Mouse (Mus musculus): ENCODE measurements around the gene Cbfa2t2. TPM values are rescaled to one million over a fixed set of nuclear protein-coding genes. Genes with fewer than 3 reads are reported as not detected.

Gene Cbfa2t2
- polyA plus RNA-seq, 1 experiment = 12.6 TPM

DNA sequence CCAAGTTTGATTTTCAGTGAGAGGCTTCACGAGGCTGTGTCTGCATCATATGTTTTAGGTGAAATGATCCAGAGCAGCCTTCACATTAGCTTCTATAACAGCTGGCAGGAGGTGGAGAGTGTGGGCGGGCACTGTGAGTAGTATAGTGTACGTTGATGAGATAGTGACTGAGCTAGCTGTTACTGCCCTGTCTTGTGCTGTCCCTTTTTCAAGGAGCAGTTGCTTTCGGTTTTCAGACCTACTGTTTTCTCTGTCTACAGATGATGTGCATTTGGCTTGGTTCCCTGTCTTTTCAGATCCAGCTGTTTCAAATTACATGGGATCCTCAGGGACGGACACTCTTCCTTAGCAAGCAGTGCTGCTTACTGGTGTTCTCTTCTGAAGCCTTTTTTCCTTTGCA, 19.5 kb downstream of the Cbfa2t2 start:
- Histone ChIP-seq H3K36me3 (ENCODE audit: control insufficient read depth, insufficient read depth, low read length) (no peaks in the 10 kb centered on the region), H3K4me1 (ENCODE audit: control insufficient read depth, insufficient read depth, low read length) (peaks cover 3% of the 10 kb centered on the region; the same call in 1 of the 2 replicates), H3K4me3 (ENCODE audit: control insufficient read depth, low read depth, low read length) (no peak overlapping the region), H3K27ac (ENCODE audit: control insufficient read depth, insufficient read depth, low read depth, low read length) (no peak overlapping the region), H3K27me3 (ENCODE audit: control insufficient read depth, insufficient read depth, low read length) (no peaks in the 10 kb centered on the region)
- no peak for TF ChIP-seq CTCF (IDR thresholded peaks at IDR 0.05; ENCODE audit: control insufficient read depth, insufficient read depth, insufficient replicate concordance, low read depth, low read length)
- no peak for TF ChIP-seq POLR2A (IDR thresholded peaks at IDR 0.05; ENCODE audit: control insufficient read depth, low read depth, low read length)

DNA sequence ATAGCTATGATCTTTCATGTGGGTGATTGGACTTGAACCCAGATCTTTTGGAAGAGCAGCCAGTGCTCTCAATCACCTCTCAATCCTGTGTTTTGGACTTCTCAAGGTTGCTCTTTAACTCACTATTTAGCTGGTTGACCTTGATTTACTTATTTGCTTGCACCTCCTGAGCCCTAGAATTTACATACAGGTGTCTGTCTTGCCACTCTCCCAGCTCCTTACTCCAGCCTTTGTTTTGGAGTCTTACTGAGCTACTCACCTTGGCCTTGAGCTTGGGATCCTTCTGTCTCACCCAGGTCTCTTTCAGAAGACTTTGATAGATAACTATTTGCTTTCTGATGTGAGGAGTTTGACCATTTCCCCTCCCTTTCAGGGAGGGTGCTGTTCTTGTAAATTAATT, 20.3 kb downstream of the Cbfa2t2 start:
- Histone ChIP-seq H3K27ac (ENCODE audit: control insufficient read depth, insufficient read depth, low read depth, low read length) (no peak overlapping the region), H3K4me1 (ENCODE audit: control insufficient read depth, insufficient read depth, low read length) (peaks cover 3% of the 10 kb centered on the region; the same call in 1 of the 2 replicates), H3K36me3 (ENCODE audit: control insufficient read depth, insufficient read depth, low read length) (no peaks in the 10 kb centered on the region), H3K27me3 (ENCODE audit: control insufficient read depth, insufficient read depth, low read length) (no peaks in the 10 kb centered on the region), H3K4me3 (ENCODE audit: control insufficient read depth, low read depth, low read length) (no peak overlapping the region)
- TF ChIP-seq POLR2A (IDR thresholded peaks at IDR 0.05; ENCODE audit: control insufficient read depth, low read depth, low read length) = no peak
- TF ChIP-seq CTCF (IDR thresholded peaks at IDR 0.05; ENCODE audit: control insufficient read depth, insufficient read depth, insufficient replicate concordance, low read depth, low read length) = no peak

DNA sequence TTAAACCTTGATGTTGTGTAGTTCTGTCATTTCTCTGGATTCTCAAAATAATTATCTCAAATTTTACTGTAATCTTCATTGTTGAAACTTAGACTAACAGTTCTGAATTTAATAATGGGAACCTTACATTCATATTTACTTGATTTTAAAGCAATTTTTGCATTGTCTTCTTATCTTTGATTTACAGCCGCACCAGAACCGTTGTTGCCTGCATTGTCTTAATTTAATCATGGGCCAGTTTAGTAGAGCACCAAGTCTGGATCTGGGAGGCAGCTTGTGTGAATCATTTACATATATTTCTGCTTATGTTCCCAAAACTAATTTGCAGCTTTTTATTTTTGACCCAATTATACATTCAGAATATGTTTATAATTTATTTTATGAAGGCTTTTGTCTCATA, 23.0 kb downstream of the Cbfa2t2 start:
- H3K4me1 ChIP-seq (ENCODE audit: control insufficient read depth, insufficient read depth, low read length) = peaks cover 3% of the 10 kb centered on the region; the same call in 1 of the 2 replicates

DNA sequence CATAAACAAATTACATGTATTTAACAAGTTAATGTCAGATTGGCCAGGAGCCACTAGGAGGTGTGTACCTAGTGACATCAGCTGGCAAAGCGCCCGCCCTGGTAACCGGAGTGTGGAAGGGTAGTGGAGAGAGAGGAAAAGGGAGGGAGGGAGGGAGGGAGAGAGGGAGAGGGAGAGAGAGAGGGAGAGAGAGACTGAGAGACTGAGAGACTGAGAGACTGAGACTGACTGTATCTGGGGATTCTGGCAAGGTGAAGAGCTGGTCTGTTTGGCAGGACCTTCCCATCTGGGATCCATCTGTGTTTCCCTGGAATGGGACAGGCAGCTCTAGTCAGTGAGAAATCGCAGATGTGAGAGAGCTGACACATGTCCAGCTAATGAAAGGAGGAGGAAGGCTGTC, 23.6 kb downstream of the Cbfa2t2 start:
- Histone ChIP-seq H3K27me3 (ENCODE audit: control insufficient read depth, insufficient read depth, low read length) (no peaks in the 10 kb centered on the region), H3K27ac (ENCODE audit: control insufficient read depth, insufficient read depth, low read depth, low read length) (no peak overlapping the region), H3K4me3 (ENCODE audit: control insufficient read depth, low read depth, low read length) (no peak overlapping the region), H3K36me3 (ENCODE audit: control insufficient read depth, insufficient read depth, low read length) (no peaks in the 10 kb centered on the region), H3K4me1 (ENCODE audit: control insufficient read depth, insufficient read depth, low read length) (peaks cover 3% of the 10 kb centered on the region; the same call in 1 of the 2 replicates)
- TF ChIP-seq POLR2A (IDR thresholded peaks at IDR 0.05; ENCODE audit: control insufficient read depth, low read depth, low read length) (no peak), CTCF (IDR thresholded peaks at IDR 0.05; ENCODE audit: control insufficient read depth, insufficient read depth, insufficient replicate concordance, low read depth, low read length) (no peak)

More for the DNA sequence above, 23.0 kb downstream of the Cbfa2t2 start:
- no peak for TF ChIP-seq POLR2A (IDR thresholded peaks at IDR 0.05; ENCODE audit: control insufficient read depth, low read depth, low read length)
- Histone ChIP-seq H3K27me3 (ENCODE audit: control insufficient read depth, insufficient read depth, low read length) (no peaks in the 10 kb centered on the region), H3K27ac (ENCODE audit: control insufficient read depth, insufficient read depth, low read depth, low read length) (no peak overlapping the region), H3K4me3 (ENCODE audit: control insufficient read depth, low read depth, low read length) (no peak overlapping the region), H3K36me3 (ENCODE audit: control insufficient read depth, insufficient read depth, low read length) (no peaks in the 10 kb centered on the region)

DNA sequence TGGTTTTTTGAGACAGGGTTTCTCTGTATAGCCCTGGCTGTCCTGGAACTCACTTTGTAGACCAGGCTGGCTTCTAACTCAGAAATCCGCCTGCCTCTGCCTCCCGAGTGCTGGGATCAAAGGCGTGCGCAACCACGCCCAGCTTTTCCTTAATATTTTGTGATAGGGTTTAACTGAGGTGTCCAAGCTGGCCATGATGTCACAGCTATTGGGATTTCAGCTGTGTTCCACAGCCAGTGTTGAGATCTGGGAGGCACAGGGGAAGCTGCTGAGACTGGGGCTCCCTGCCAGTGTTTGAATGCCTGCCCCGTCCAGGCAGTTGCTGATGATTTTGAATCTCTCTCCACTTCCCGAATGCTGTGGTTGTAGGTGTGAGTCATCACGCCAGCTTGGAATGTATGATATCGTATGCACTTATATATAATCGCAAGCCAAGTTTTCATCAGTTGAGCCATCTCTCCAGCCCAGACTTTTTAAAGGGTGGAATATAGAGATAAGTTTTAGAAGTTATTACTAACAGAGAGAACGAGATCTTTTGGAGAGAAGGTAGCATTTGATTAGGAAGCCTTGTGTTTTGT, 27.4 kb downstream of the Cbfa2t2 start:
- Histone ChIP-seq H3K4me1 (ENCODE audit: control insufficient read depth, insufficient read depth, low read length) (peaks cover 3% of the 10 kb centered on the region; the same call in 1 of the 2 replicates), H3K27me3 (ENCODE audit: control insufficient read depth, insufficient read depth, low read length) (no peaks in the 10 kb centered on the region), H3K36me3 (ENCODE audit: control insufficient read depth, insufficient read depth, low read length) (no peaks in the 10 kb centered on the region), H3K4me3 (ENCODE audit: control insufficient read depth, low read depth, low read length) (no peak overlapping the region), H3K27ac (ENCODE audit: control insufficient read depth, insufficient read depth, low read depth, low read length) (no peak overlapping the region)
- TF ChIP-seq POLR2A (IDR thresholded peaks at IDR 0.05; ENCODE audit: control insufficient read depth, low read depth, low read length) (no peak), CTCF (IDR thresholded peaks at IDR 0.05; ENCODE audit: control insufficient read depth, insufficient read depth, insufficient replicate concordance, low read depth, low read length) (no peak)

DNA sequence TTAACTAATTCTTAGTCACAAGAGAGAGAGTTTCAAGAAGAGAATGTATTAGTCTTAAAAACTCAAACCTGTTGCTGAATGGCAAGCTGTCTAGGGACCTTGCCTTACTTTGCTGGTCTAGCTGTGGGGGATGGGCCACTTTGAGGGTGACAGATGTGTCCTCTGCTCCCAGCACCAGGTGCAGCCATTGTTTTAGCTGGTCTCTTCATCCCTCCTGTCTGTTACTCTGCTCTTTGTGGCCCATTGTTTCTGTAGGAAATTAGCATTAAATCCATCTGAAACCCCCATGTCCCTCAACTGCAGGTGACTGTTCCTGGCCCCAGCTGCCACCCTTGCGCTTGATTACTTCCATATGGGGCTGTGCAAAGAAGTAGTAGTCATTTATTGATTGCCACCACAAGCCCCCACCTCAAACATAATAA, 29.6 kb downstream of the Cbfa2t2 start:
- H3K27me3 ChIP-seq (ENCODE audit: control insufficient read depth, insufficient read depth, low read length) = no peaks in the 10 kb centered on the region
- no peaks in the 10 kb centered on the region for H3K36me3 ChIP-seq (ENCODE audit: control insufficient read depth, insufficient read depth, low read length)
- no peak overlapping the region for H3K27ac ChIP-seq (ENCODE audit: control insufficient read depth, insufficient read depth, low read depth, low read length)
- no peak for TF ChIP-seq POLR2A (IDR thresholded peaks at IDR 0.05; ENCODE audit: control insufficient read depth, low read depth, low read length)
- no peak for TF ChIP-seq CTCF (IDR thresholded peaks at IDR 0.05; ENCODE audit: control insufficient read depth, insufficient read depth, insufficient replicate concordance, low read depth, low read length)
- H3K4me3 ChIP-seq (ENCODE audit: control insufficient read depth, low read depth, low read length) = no peak overlapping the region
- H3K4me1 ChIP-seq (ENCODE audit: control insufficient read depth, insufficient read depth, low read length) = no peaks in the 10 kb centered on the region

DNA sequence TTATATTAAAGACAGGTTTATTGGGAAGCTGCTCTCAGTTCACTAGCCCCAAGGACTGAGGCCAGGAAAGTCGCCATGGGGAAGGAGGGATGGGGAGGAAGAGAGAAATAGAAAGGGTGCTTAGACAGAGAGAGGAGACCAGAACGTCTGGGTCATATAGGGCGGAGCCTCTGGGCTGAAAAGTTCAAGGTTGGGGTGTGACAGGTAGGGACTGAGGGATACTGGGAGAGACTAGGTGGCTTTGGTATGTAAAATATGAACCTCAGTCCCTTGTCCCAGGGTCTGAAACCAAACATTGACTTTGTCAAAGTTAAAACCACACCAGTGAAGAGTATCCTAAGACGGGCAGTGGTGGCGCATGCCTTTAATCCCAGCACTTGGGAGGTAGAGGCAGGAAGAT, 30.9 kb downstream of the Cbfa2t2 start:
- Histone ChIP-seq H3K4me1 (ENCODE audit: control insufficient read depth, insufficient read depth, low read length) (no peaks in the 10 kb centered on the region), H3K27ac (ENCODE audit: control insufficient read depth, insufficient read depth, low read depth, low read length) (no peak overlapping the region), H3K27me3 (ENCODE audit: control insufficient read depth, insufficient read depth, low read length) (no peaks in the 10 kb centered on the region), H3K36me3 (ENCODE audit: control insufficient read depth, insufficient read depth, low read length) (no peaks in the 10 kb centered on the region), H3K4me3 (ENCODE audit: control insufficient read depth, low read depth, low read length) (no peak overlapping the region)
- TF ChIP-seq CTCF (IDR thresholded peaks at IDR 0.05; ENCODE audit: control insufficient read depth, insufficient read depth, insufficient replicate concordance, low read depth, low read length) (no peak), POLR2A (IDR thresholded peaks at IDR 0.05; ENCODE audit: control insufficient read depth, low read depth, low read length) (no peak)

Measured in testis, adult 2 months (tissue).